Mouse (Mus musculus): ENCODE data around the gene Olfr967. TPM values are rescaled to one million over a fixed set of nuclear protein-coding genes. Genes with fewer than 3 reads are reported as not detected.

Gene Olfr967
- polyA plus RNA-seq, 1 experiment from 2014 or later: not detected

Other genes starting within 250 kb of the Olfr967 start
- not detected in 2 replicates for gene Olfr957, start 230.4 kb upstream of the Olfr967 start, polyA plus RNA-seq (2015; fragmentation: Nextera tagmentation; extraction: Ambion mirVana)
- not detected in 2 replicates for gene Olfr958, start 192.2 kb upstream of the Olfr967 start, polyA plus RNA-seq (2015; fragmentation: Nextera tagmentation; extraction: Ambion mirVana)
- gene Olfr959, start 170.7 kb upstream of the Olfr967 start, polyA plus RNA-seq (2015; fragmentation: Nextera tagmentation; extraction: Ambion mirVana): not detected in 2 replicates
- gene AW551984, start 141.8 kb upstream of the Olfr967 start, polyA plus RNA-seq (2015; fragmentation: Nextera tagmentation; extraction: Ambion mirVana): 36.8 and 73.0 TPM in 2 replicates
- gene Olfr148, start 135.6 kb upstream of the Olfr967 start, polyA plus RNA-seq (2015; fragmentation: Nextera tagmentation; extraction: Ambion mirVana): not detected in 2 replicates
- not detected in 2 replicates for gene Olfr960, start 124.9 kb upstream of the Olfr967 start, polyA plus RNA-seq (2015; fragmentation: Nextera tagmentation; extraction: Ambion mirVana)
- gene Olfr961, start 101.2 kb upstream of the Olfr967 start, polyA plus RNA-seq (2015; fragmentation: Nextera tagmentation; extraction: Ambion mirVana): not detected in 2 replicates
- gene Olfr963, start 79.0 kb upstream of the Olfr967 start, polyA plus RNA-seq (2015; fragmentation: Nextera tagmentation; extraction: Ambion mirVana): not detected in 2 replicates
- gene Olfr149, start 39.1 kb upstream of the Olfr967 start, polyA plus RNA-seq (2015; fragmentation: Nextera tagmentation; extraction: Ambion mirVana): not detected in 2 replicates
- not detected in 2 replicates for gene Olfr965, start 34.9 kb upstream of the Olfr967 start, polyA plus RNA-seq (2015; fragmentation: Nextera tagmentation; extraction: Ambion mirVana)
- not detected in 2 replicates for gene Olfr150, start 15.3 kb upstream of the Olfr967 start, polyA plus RNA-seq (2015; fragmentation: Nextera tagmentation; extraction: Ambion mirVana)
- gene Olfr968, start 37.0 kb downstream of the Olfr967 start, polyA plus RNA-seq (2015; fragmentation: Nextera tagmentation; extraction: Ambion mirVana): not detected in 2 replicates
- not detected in 2 replicates for gene Olfr969, start 44.7 kb downstream of the Olfr967 start, polyA plus RNA-seq (2015; fragmentation: Nextera tagmentation; extraction: Ambion mirVana)
- gene Olfr970, start 62.6 kb downstream of the Olfr967 start, polyA plus RNA-seq (2015; fragmentation: Nextera tagmentation; extraction: Ambion mirVana): not detected in 2 replicates
- not detected in 2 replicates for gene Olfr971, start 90.6 kb downstream of the Olfr967 start, polyA plus RNA-seq (2015; fragmentation: Nextera tagmentation; extraction: Ambion mirVana)
- not detected in 2 replicates for gene Olfr972, start 120.2 kb downstream of the Olfr967 start, polyA plus RNA-seq (2015; fragmentation: Nextera tagmentation; extraction: Ambion mirVana)
- not detected in 2 replicates for gene Olfr229, start 161.1 kb downstream of the Olfr967 start, polyA plus RNA-seq (2015; fragmentation: Nextera tagmentation; extraction: Ambion mirVana)
- gene Olfr974, start 191.3 kb downstream of the Olfr967 start, polyA plus RNA-seq (2015; fragmentation: Nextera tagmentation; extraction: Ambion mirVana): not detected in 2 replicates
- not detected in 2 replicates for gene Olfr975, start 205.8 kb downstream of the Olfr967 start, polyA plus RNA-seq (2015; fragmentation: Nextera tagmentation; extraction: Ambion mirVana)
- not detected in 2 replicates for gene Olfr976, start 214.9 kb downstream of the Olfr967 start, polyA plus RNA-seq (2015; fragmentation: Nextera tagmentation; extraction: Ambion mirVana)
- not detected in 2 replicates for gene Olfr978, start 245.9 kb downstream of the Olfr967 start, polyA plus RNA-seq (2015; fragmentation: Nextera tagmentation; extraction: Ambion mirVana)